Mouse (Mus musculus): ENCODE data around the gene Oasl1. TPM values are rescaled to one million over a fixed set of nuclear protein-coding genes. Genes with fewer than 3 reads are reported as not detected.

Gene Oasl1
- polyA plus RNA-seq, 1 experiment from 2014 or later = not detected

DNA sequence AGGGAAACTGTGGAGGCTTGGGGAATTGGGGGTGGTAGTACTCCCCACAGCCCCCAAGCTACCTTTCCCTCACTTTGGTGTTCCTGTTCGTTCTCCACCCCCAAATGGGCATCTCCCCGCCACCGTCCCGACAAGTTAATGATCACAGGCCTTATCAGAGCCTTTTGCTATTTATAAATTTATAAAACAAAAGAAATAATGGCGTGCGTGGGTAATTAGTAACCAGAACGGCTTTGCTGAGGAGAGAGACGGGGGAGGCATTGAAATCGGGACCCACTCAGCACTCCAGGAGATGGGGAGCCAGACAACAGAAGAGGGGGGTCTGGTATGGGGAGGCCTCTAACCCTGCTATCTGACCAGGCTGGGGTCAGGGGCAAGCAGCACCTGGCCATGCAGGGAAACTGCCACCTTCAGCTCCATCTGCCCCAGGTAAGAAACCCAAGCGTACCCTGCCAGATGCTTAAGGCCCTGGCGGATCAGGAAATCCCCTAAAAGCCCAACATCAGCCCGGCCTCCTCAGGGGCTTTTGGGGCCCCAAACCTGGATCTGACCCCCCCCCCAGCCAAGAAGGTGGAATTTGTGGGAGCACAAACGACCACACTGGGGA, 46.7 kb downstream of the Oasl1 start:
- Histone ChIP-seq H3K27me3 (ENCODE audit: control insufficient read depth, insufficient read depth, low read length) (no peaks in the 10 kb centered on the region), H3K4me3 (ENCODE audit: low read depth, low read length) (no peak overlapping the region), H3K36me3 (ENCODE audit: control insufficient read depth, insufficient read depth, low read length) (no peaks in the 10 kb centered on the region), H3K4me1 (ENCODE audit: control insufficient read depth, insufficient read depth, low read length) (no peaks in the 10 kb centered on the region), H3K9me3 (ENCODE audit: control insufficient read depth, low read length) (no peaks in the 10 kb centered on the region), H3K9ac (ENCODE audit: low read length) (no peak overlapping the region), H3K4me2 (no peak overlapping the region), H3K27ac (ENCODE audit: low read depth, low read length) (no peak overlapping the region)
- no peak for DNase-seq (ENCODE audit: low spot score, missing footprints)
- no peak for ATAC-seq (ENCODE audit: low FRiP score)
- WGBS = 72% methylated on average over 13 of the region's 13 CpGs

DNA sequence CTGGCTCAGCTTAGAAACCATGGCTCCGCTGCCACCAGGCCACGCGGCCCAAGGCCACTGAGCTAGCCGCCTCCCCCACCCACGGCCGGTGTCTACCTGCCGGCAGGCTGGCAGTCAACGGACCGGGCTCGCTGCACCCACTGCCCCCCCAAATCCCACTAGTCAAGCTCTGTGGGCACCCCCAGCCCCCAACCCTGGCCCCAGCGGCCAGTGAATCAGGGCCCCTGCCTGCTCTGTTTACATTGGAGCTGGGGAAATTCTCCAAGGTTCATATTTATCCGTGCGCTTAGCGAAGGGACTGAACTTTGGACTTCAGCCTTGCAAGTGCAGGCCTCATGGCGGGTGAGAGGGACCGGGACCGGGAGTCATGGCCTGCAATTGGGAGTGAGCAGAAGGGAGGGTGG, 47.8 kb downstream of the Oasl1 start, which contains the start of gene Hnf1a:
Gene Hnf1a, minus strand, starts transcription at position 271 of the 404 bp plus-strand sequence.
- Histone ChIP-seq H3K4me2 (no peak within 1 kb of the TSS), H3K9me3 (ENCODE audit: control insufficient read depth, low read length) (no peaks in the 10 kb centered on the region), H3K27ac (ENCODE audit: low read depth, low read length) (no peak within 1 kb of the TSS), H3K4me1 (ENCODE audit: control insufficient read depth, insufficient read depth, low read length) (no peaks in the 10 kb centered on the region), H3K36me3 (ENCODE audit: control insufficient read depth, insufficient read depth, low read length) (no peaks in the 10 kb centered on the region), H3K4me3 (ENCODE audit: low read depth, low read length) (no peak within 1 kb of the TSS), H3K27me3 (ENCODE audit: control insufficient read depth, insufficient read depth, low read length) (no peaks in the 10 kb centered on the region), H3K9ac (ENCODE audit: low read length) (no peak within 1 kb of the TSS)
- 87% methylated on average over 16 of the region's 17 CpGs for WGBS
- no peak for DNase-seq (ENCODE audit: low spot score, missing footprints)
- no peak for ATAC-seq (ENCODE audit: low FRiP score)

DNA sequence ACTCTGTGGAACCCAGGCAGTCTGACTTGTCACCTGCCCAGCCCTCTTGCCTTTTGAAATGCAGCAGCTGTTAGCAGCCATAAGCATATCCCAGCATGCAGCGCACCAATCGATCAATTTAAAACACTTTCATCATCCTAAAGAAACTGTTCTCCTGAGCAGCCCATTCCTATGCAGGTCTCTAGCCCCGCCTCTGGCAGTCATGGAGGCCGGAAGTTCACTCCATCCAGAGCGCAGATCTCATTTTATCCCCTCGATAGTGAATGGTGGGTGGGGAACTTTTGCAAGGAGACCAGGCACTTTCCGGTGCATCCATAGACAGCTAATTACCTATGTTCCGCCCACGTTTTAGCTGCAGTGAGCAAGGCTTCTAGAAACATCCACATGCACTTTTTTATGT, 49.2 kb downstream of the Oasl1 start:
- H3K27ac ChIP-seq (ENCODE audit: low read depth, low read length) = no peak overlapping the region
- DNase-seq (ENCODE audit: low spot score, missing footprints) = no peak
- H3K4me2 ChIP-seq = no peak overlapping the region
- H3K9ac ChIP-seq (ENCODE audit: low read length) = no peak overlapping the region
- 85% methylated on average over 9 of the region's 9 CpGs for WGBS
- ATAC-seq (ENCODE audit: low FRiP score) = no peak
- H3K27me3 ChIP-seq (ENCODE audit: control insufficient read depth, insufficient read depth, low read length) = no peaks in the 10 kb centered on the region
- no peak overlapping the region for H3K4me3 ChIP-seq (ENCODE audit: low read depth, low read length)
- H3K4me1 ChIP-seq (ENCODE audit: control insufficient read depth, insufficient read depth, low read length) = no peaks in the 10 kb centered on the region
- H3K9me3 ChIP-seq (ENCODE audit: control insufficient read depth, low read length) = no peaks in the 10 kb centered on the region
- no peaks in the 10 kb centered on the region for H3K36me3 ChIP-seq (ENCODE audit: control insufficient read depth, insufficient read depth, low read length)

DNA sequence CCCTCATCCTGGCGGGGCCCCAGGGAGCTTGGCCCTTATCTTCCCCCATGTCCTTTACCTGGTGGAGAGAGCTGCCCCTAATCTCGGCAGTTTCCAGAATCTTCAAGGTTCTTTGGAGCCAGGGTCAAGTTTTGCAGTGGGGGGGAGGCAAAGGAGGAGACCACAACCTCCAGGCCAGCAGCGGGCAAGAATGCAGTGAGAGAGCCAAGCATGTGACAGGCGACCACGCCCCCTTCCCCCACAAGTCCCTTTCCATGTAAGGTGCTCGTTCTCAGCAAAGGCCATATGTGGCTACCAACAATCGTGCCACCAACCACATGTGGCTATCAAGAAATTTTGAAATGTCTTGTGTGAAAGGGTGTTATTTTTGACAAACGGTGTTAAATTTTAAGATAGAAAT, 50.1 kb downstream of the Oasl1 start:
- H3K27me3 ChIP-seq (ENCODE audit: control insufficient read depth, insufficient read depth, low read length) = no peaks in the 10 kb centered on the region
- H3K4me2 ChIP-seq = no peak overlapping the region
- H3K4me3 ChIP-seq (ENCODE audit: low read depth, low read length) = no peak overlapping the region
- DNase-seq (ENCODE audit: low spot score, missing footprints) (no peak), ATAC-seq (ENCODE audit: low FRiP score) (no peak)
- no peaks in the 10 kb centered on the region for H3K9me3 ChIP-seq (ENCODE audit: control insufficient read depth, low read length)
- H3K27ac ChIP-seq (ENCODE audit: low read depth, low read length) = no peak overlapping the region
- no peaks in the 10 kb centered on the region for H3K4me1 ChIP-seq (ENCODE audit: control insufficient read depth, insufficient read depth, low read length)
- no peaks in the 10 kb centered on the region for H3K36me3 ChIP-seq (ENCODE audit: control insufficient read depth, insufficient read depth, low read length)
- no peak overlapping the region for H3K9ac ChIP-seq (ENCODE audit: low read length)
- WGBS = 89% methylated on average over 8 of the region's 8 CpGs

DNA sequence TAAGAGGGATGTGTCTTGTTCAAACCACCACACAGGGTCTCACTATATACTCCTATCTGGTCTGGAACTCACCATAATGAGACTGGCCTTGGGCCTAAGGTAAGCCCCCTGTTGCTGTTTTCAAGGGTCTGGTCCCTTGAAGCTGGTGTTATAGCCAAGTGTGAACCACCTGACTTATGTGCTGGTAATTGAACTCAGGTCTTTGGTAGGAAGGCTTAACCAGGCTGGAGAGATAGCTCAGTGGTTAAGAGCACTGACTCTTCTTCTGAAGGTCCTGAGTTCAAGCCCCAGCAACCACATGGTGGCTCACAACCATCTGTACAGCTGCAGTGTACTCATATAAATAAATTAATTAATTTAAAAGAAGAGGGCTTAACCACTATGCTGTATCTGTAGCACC, 53.9 kb downstream of the Oasl1 start:
- Histone ChIP-seq H3K27ac (ENCODE audit: low read depth, low read length) (no peak overlapping the region), H3K9me3 (ENCODE audit: control insufficient read depth, low read length) (no peaks in the 10 kb centered on the region), H3K4me2 (no peak overlapping the region), H3K4me1 (ENCODE audit: control insufficient read depth, insufficient read depth, low read length) (peaks cover 3% of the 10 kb centered on the region; the same call in 1 of the 2 replicates), H3K36me3 (ENCODE audit: control insufficient read depth, insufficient read depth, low read length) (no peaks in the 10 kb centered on the region), H3K9ac (ENCODE audit: low read length) (no peak overlapping the region), H3K4me3 (ENCODE audit: low read depth, low read length) (no peak overlapping the region), H3K27me3 (ENCODE audit: control insufficient read depth, insufficient read depth, low read length) (no peaks in the 10 kb centered on the region)
- DNase-seq (ENCODE audit: low spot score, missing footprints) (peak; percentile 54), ATAC-seq (ENCODE audit: low FRiP score) (no peak)

DNA sequence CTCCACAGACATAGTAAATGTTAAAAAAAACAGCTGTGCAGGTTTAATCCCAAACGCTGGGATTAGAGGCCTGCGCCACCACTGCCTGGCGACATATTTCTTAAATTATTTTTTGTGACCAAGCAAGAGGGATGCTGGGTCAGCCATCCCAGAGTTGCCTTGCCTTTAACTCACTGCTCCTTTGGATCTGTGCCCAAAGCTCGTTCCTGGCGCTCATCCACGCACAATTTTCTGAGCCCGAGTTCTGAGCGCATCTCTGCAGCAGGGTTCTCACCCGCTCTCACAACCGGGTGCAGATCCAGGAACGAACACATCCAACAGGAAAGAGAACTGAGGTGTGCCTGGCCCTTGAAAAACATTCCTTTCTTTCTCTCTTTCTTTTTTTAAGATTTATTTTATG, 55.4 kb downstream of the Oasl1 start:
- peaks cover 3% of the 10 kb centered on the region; the same call in 1 of the 2 replicates for H3K4me1 ChIP-seq (ENCODE audit: control insufficient read depth, insufficient read depth, low read length)
- no peaks in the 10 kb centered on the region for H3K27me3 ChIP-seq (ENCODE audit: control insufficient read depth, insufficient read depth, low read length)
- ATAC-seq (ENCODE audit: low FRiP score) (no peak), DNase-seq (ENCODE audit: low spot score, missing footprints) (no peak)
- no peak overlapping the region for H3K4me2 ChIP-seq
- H3K9ac ChIP-seq (ENCODE audit: low read length) = no peak overlapping the region
- H3K27ac ChIP-seq (ENCODE audit: low read depth, low read length) = no peak overlapping the region
- H3K4me3 ChIP-seq (ENCODE audit: low read depth, low read length) = no peak overlapping the region
- H3K36me3 ChIP-seq (ENCODE audit: control insufficient read depth, insufficient read depth, low read length) = no peaks in the 10 kb centered on the region
- H3K9me3 ChIP-seq (ENCODE audit: control insufficient read depth, low read length) = no peaks in the 10 kb centered on the region
- 70% methylated on average over 11 of the region's 11 CpGs for WGBS

DNA sequence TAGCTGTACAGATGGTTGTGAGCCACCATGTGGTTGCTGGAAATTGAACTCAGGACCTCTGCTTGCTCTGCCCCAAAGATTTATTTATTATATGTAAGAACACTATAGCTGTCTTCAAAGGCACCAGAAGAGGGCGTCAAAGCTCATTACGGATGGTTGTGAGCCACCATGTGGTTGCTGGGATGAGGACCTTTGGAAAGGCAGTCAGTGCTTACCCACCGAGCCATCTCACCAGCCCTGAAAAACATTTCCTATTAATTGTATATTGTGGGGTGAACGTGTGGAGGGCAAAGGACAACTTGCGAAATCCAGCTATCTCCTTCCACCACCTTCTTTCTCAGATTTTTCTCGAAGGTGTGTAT, 55.8 kb downstream of the Oasl1 start:
- DNase-seq (ENCODE audit: low spot score, missing footprints) (no peak), ATAC-seq (ENCODE audit: low FRiP score) (0 out of 2 replicates have a peak, but pooled peaks have one; percentile 38)
- Histone ChIP-seq H3K9ac (ENCODE audit: low read length) (peak overlapping the region; percentile 36; the same call in 1 of the 2 replicates), H3K4me2 (peak overlapping the region; percentile 76), H3K9me3 (ENCODE audit: control insufficient read depth, low read length) (no peaks in the 10 kb centered on the region), H3K27me3 (ENCODE audit: control insufficient read depth, insufficient read depth, low read length) (no peaks in the 10 kb centered on the region), H3K4me1 (ENCODE audit: control insufficient read depth, insufficient read depth, low read length) (peaks cover 3% of the 10 kb centered on the region; the same call in 1 of the 2 replicates), H3K4me3 (ENCODE audit: low read depth, low read length) (peak overlapping the region; percentile 20; the same call in 1 of the 2 replicates), H3K36me3 (ENCODE audit: control insufficient read depth, insufficient read depth, low read length) (no peaks in the 10 kb centered on the region), H3K27ac (ENCODE audit: low read depth, low read length) (no peak overlapping the region)
- WGBS = 3% methylated on average over 6 of the region's 6 CpGs

DNA sequence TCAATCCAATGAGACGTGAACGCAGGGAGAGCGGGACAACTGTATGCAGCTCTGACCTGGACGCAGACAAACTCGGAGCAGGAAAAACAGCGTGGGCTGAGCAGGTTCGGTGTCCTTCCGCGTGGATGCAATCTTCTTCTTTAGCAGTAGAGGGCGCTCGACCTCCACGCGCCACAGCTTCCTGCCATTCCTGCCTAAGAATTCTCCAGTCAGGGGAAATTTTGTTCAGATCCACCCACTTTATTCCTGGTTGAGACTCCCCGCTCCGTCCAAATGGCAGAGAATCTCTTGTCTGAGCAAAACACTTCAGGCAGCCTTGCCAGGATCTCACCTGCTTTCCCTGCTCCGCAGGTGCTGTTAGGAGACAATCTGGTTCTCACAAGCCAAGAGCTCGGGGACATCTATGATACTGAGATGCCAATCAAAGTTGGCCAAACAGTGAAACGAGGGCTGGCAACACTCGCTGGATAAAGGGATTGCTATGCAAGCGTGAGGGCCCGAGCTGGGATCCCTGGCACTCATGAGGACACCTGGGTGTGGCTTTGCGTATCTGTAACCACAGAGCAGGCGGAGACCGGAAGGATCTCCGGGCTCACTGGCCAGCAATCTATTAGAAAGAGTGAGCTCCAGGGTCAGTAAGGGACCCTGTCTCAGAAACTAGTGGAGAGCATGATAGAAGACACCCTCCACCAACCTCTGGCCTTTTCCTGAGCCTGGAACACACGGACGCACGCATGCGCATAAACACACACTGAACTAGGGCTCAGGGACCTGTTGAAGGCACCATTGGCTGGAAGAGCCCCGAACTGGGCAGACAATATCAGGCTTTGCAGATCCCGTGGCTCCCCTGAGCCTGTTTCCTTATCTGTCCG, 56.4 kb downstream of the Oasl1 start:
- H3K27ac ChIP-seq (ENCODE audit: low read depth, low read length) = no peak overlapping the region
- no peaks in the 10 kb centered on the region for H3K9me3 ChIP-seq (ENCODE audit: control insufficient read depth, low read length)
- peak overlapping the region; percentile 36 for H3K9ac ChIP-seq (ENCODE audit: low read length)
- H3K27me3 ChIP-seq (ENCODE audit: control insufficient read depth, insufficient read depth, low read length) = no peaks in the 10 kb centered on the region
- H3K4me3 ChIP-seq (ENCODE audit: low read depth, low read length) = peak overlapping the region; percentile 20
- no peaks in the 10 kb centered on the region for H3K36me3 ChIP-seq (ENCODE audit: control insufficient read depth, insufficient read depth, low read length)
- peaks cover 3% of the 10 kb centered on the region; the same call in 1 of the 2 replicates for H3K4me1 ChIP-seq (ENCODE audit: control insufficient read depth, insufficient read depth, low read length)
- DNase-seq (ENCODE audit: low spot score, missing footprints) (peak; percentile 95), ATAC-seq (ENCODE audit: low FRiP score) (peak; percentile 48)
- 4% methylated on average over 32 of the region's 32 CpGs for WGBS
- H3K4me2 ChIP-seq = peak overlapping the region; percentile 76

DNA sequence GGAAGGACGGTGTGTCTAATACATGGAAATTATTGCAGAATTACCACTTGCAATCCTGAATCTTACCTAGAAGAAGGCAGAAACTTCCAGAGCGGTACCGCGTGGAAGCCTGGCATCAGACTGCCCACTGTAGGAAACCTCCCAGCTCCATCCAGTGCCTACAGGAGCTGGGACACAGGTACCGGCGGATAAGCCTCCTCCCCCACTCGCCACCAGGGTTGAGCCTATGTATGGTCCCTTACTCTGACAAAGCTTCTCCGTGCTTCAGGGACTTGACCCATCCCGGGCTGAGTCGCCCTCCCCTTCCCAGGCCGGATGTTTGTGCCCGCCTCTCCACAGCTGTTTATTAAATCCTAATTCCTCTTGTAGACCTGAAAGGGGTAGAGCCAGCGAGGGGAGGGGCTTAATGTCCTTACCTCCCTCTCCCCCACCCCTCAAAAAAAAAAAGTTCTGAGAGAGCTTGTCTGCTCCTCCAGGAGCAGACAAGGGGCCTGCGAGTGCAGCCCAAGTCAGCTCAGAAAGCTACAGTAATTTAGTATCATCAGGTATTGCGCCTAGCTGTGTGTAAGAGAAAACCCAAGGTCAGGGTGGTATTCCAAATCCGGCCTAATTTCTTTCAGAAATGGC, 57.2 kb downstream of the Oasl1 start:
- DNase-seq (ENCODE audit: low spot score, missing footprints) = peak; percentile 62
- Histone ChIP-seq H3K36me3 (ENCODE audit: control insufficient read depth, insufficient read depth, low read length) (no peaks in the 10 kb centered on the region), H3K27me3 (ENCODE audit: control insufficient read depth, insufficient read depth, low read length) (no peaks in the 10 kb centered on the region), H3K4me1 (ENCODE audit: control insufficient read depth, insufficient read depth, low read length) (peaks cover 3% of the 10 kb centered on the region; the same call in 1 of the 2 replicates), H3K9me3 (ENCODE audit: control insufficient read depth, low read length) (no peaks in the 10 kb centered on the region), H3K27ac (ENCODE audit: low read depth, low read length) (no peak overlapping the region), H3K9ac (ENCODE audit: low read length) (peak overlapping the region; percentile 16; the same call in 1 of the 2 replicates), H3K4me3 (ENCODE audit: low read depth, low read length) (peak overlapping the region; percentile 20), H3K4me2 (peak overlapping the region; percentile 76)
- 25% methylated on average over 16 of the region's 16 CpGs for WGBS
- peak; percentile 46 for ATAC-seq (ENCODE audit: low FRiP score)
